Comparison of ENCODE assay signal across 12 mouse cellular contexts in the genomic region with DNA sequence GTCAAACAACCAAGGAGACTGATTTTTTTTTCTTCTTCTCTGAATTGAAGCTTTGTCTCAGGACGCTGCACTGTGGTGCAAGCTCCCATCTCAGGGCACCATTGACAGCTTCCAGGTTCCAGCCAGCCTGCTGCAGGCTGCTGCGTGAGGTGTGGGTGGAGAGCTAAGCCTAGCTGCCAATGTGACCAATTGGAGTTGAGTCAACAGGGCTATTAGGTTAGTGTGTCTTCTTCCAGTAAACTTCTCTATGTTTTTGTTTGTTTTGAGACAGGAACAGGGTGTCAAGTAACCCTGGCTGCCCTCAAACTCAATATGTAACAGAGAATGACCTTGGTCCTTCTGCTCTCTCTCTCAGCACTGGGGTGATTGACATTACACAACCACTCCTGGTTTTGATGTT.
DNase-seq lines count a peak whose midpoint lies in the region; ATAC-seq and TF ChIP-seq lines count a peak whose summit lies in the region.
"Had no signal": no experiment of that assay in that cellular context is flagged by ENCODE, and none has a peak within 500 bp of the region (broad histone marks: within the 10 kb centered on the region; RNA-seq: fewer than 3 reads in every experiment).

No protein-coding gene starts in this region.

- no peaks in the 10 kb centered on the region for H3K9me3 ChIP-seq in midbrain, postnatal 0 days (ENCODE audit: low read length)
- H3K9me3 ChIP-seq: G1E; lung, embryonic 15.5 days had no signal

- 43% methylated on average over 2 of the region's 2 CpGs for WGBS in kidney, adult 2 months
- WGBS in midbrain, postnatal 0 days: 63% methylated on average over 2 of the region's 2 CpGs

- H3K27ac ChIP-seq in kidney, adult 2 months (ENCODE audit: insufficient read depth, low read depth, low read length): no peak overlapping the region
- H3K27ac ChIP-seq in brown adipose tissue, adult 24 weeks (replicated peaks; ENCODE audit: low read depth, low read length): 0 out of 2 replicates have a peak overlapping the region, but pooled peaks have one; percentile 58
- no peak overlapping the region for H3K27ac ChIP-seq in midbrain, postnatal 0 days (ENCODE audit: low read depth, low read length)
- H3K27ac ChIP-seq: lung, embryonic 15.5 days had no signal

- no peak for TF ChIP-seq CTCF in kidney, adult 2 months (conservative IDR thresholded peaks at IDR 0.05; ENCODE audit: insufficient read depth, insufficient read length, low read depth, low read length)
- TF ChIP-seq CTCF in midbrain, postnatal 0 days (IDR thresholded peaks at IDR 0.05): no peak

- H3K4me1 ChIP-seq in kidney, adult 2 months (ENCODE audit: control insufficient read depth, insufficient read depth, low read length): 0 out of 2 replicates have a peak, but pooled peaks cover 2% of the 10 kb centered on the region
- H3K4me1 ChIP-seq in brown adipose tissue, adult 24 weeks (ENCODE audit: control insufficient read depth, insufficient read depth, insufficient read length, low read length): no peaks in the 10 kb centered on the region
- no peaks in the 10 kb centered on the region for H3K4me1 ChIP-seq in midbrain, postnatal 0 days (ENCODE audit: insufficient read depth, low read length)

- no peak for ATAC-seq in midbrain, postnatal 0 days (ENCODE audit: low FRiP score)
- ATAC-seq: forebrain, postnatal 0 days had no signal

- no peaks in the 10 kb centered on the region for H3K27me3 ChIP-seq in kidney, adult 2 months (replicated peaks; ENCODE audit: control insufficient read depth, insufficient read depth, low read length)
- no peaks in the 10 kb centered on the region for H3K27me3 ChIP-seq in midbrain, postnatal 0 days (ENCODE audit: insufficient read depth, low read length)
- H3K27me3 ChIP-seq: lung, embryonic 15.5 days had no signal

- no peak overlapping the region for H3K9ac ChIP-seq in midbrain, postnatal 0 days (replicated peaks; ENCODE audit: low read length, poor library complexity, severe bottlenecking)
- H3K9ac ChIP-seq: forebrain, postnatal 0 days; lung, embryonic 15.5 days had no signal

- no peak overlapping the region for H3K4me2 ChIP-seq in midbrain, postnatal 0 days (ENCODE audit: low read depth, low read length, poor library complexity, severe bottlenecking)
- H3K4me2 ChIP-seq: lung, embryonic 15.5 days had no signal

- no peak overlapping the region for H3K4me3 ChIP-seq in kidney, adult 2 months (ENCODE audit: insufficient read depth, low read depth, low read length)
- peak overlapping the region; percentile 15; the same call in 1 of the 2 replicates for H3K4me3 ChIP-seq in brown adipose tissue, adult 24 weeks (ENCODE audit: insufficient read depth, low read depth, low read length)
- H3K4me3 ChIP-seq in midbrain, postnatal 0 days (ENCODE audit: low read depth, low read length): no peak overlapping the region
- H3K4me3 ChIP-seq: lung, embryonic 15.5 days had no signal

- no peaks in the 10 kb centered on the region for H3K36me3 ChIP-seq in kidney, adult 2 months (ENCODE audit: control insufficient read depth, insufficient read depth, low read length)
- no peaks in the 10 kb centered on the region for H3K36me3 ChIP-seq in midbrain, postnatal 0 days (ENCODE audit: insufficient read depth, low read length)
- H3K36me3 ChIP-seq: G1E; lung, embryonic 15.5 days had no signal

- TF ChIP-seq POLR2A in kidney, adult 2 months (IDR thresholded peaks at IDR 0.05; ENCODE audit: low read depth, low read length): no peak

- peak; percentile 83 for DNase-seq in kidney, adult 2 months
- DNase-seq in kidney, postnatal 10 days: no peak
- DNase-seq in kidney, adult 9 months: peak; percentile 82
- peak; percentile 6 for DNase-seq in lung, postnatal 10 days
- DNase-seq in layer of hippocampus, postnatal 10 days (ENCODE audit: low spot score in 2 of 2): no peak
- no peak for DNase-seq in midbrain, postnatal 0 days (ENCODE audit: low spot score)
- DNase-seq: forebrain, postnatal 0 days; heart, postnatal 36 days; right cerebral cortex, postnatal 25 days had no signal

Comparison
In these comparisons a context has a peak if more than half of its experiments do, and no peak if none do; other contexts are left out.
1. DNase-seq: peak in kidney, adult 2 months (single experiment), kidney, adult 9 months (single experiment) and lung, postnatal 10 days (single experiment); none in kidney, postnatal 10 days (single experiment), layer of hippocampus, postnatal 10 days (0 of 2) and midbrain, postnatal 0 days (single experiment).